Mouse (Mus musculus): ENCODE results near the gene Olfr97.
"Not testable (repeated sequence)": the region's sequence is repeated elsewhere in the genome, so short reads cannot be mapped to it uniquely, and the experiment has no call there.

Olfr97 gene

DNA sequence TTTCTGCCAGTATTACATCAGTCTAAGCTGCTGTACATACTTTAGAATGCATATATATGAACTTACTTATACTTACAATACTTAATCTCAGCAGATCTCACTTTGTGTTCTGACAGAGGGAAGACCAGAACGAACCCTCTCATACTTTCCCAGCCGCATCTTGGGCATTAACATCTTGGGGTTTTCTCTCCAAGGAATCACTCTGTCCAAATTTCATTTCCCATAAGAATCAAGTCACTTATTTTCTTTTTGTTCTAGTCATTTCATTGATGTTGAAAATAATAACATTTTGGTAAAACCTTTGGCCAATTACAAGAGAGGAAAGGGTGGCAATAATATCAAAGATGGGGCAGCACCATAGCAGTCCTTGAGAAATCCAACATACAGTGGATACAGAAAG is at the start of gene Olfr97:
TSS of gene Olfr97 (minus strand) at position 101 of the 400 bp plus-strand sequence.
- DNase-seq (ENCODE audit: low spot score in 2 of 2): not testable (repeated sequence)

- no peak for DNase-seq (ENCODE audit: low spot score in 2 of 2)
Observed at GRCm38 (mm10) chr17:37283360-37283759, 46.2 kb upstream of the Olfr97 start, which contains the start of gene Olfr99. Gene Olfr99 (minus strand): TSS chr17:37283460.

GRCm38 (mm10) chr17:37280331-37280730 is 43.2 kb upstream of the Olfr97 start:
- DNase-seq (ENCODE audit: low spot score in 2 of 2): no peak

DNA sequence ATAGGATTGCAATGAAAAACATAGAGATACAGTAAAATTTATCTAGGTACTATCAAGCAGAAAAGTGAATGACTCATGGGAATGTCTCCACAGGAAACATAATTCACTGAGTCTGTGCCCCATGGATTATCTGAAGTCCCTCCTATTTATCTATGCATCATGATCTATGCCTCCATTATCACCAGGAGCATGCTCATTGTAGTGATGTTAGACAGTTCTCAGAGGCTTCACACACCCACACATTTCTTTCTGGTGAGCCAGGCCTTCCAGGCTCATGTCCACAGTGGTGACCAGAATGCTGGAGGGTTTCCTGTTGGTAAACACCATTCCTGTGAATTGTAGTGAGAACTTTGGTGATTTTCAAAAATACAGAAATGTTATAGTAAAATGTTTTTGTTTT is 39.4 kb upstream of the Olfr97 start:
- DNase-seq (ENCODE audit: low spot score in 2 of 2): no peak

DNA sequence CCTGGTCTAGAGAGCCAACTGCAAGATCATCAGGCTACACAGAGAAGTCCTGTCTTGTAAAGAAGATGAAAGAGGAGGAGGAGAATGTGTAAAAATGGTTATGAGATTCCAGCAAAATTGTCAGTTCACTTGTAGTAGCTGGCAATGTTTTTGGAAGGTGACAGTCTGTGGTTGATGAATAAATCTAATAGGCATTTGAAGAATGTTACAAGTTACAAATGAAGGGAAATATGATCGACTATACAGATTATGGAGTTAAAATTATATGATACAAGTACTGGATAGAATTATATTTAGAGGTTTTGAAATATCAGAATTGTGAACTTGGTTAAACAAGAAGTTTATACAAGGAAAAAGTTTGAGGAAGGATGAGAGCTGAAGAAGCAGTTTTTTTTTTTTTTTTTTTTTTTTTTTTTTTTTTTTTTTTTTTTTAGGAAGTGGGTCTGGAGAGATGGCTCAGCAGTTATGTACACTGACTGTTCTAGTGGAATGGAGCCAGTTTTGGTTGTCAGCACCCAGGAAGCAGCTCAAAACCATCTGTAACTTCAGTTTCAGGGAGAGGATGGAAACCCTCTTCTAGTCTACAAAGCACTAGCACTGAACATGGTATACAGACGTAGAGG is 38.6 kb upstream of the Olfr97 start:
- no peak for DNase-seq (ENCODE audit: low spot score in 2 of 2)

DNA sequence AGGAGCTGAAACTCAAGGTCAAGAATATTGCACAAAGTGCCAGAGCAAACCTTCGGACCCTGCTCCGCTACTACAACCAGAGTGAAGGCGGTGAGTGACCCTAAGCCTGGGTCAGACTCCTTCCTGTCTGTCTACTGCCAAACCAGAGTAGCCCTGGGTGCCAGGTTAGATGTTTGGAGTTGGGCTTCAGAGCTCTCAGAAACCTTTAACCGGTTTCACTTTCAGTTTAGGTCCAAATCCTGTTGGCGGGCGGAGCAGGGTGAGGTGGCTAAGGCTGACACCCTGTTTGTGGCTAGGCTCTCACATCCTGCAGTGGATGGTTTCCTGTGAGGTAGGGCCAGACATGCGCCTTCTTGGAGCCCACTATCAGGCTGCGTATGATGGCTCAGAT is 33.6 kb upstream of the Olfr97 start:
- peak; percentile 32 to 37 for DNase-seq (ENCODE audit: low spot score in 2 of 2)

- peak; percentile 83 to 93 for DNase-seq (ENCODE audit: low spot score in 2 of 2)
Observed at GRCm38 (mm10) chr17:37270058-37270701, 33.0 kb upstream of the Olfr97 start, which contains the start of gene H2-M3. Gene H2-M3 (plus strand): TSS chr17:37270220.

GRCm38 (mm10) chr17:37263626-37264025 is 26.5 kb upstream of the Olfr97 start, which contains the start of gene Olfr98:
Gene Olfr98 (minus strand): TSS chr17:37263749.
- no peak for DNase-seq (ENCODE audit: low spot score in 2 of 2)

GRCm38 (mm10) chr17:37250544-37250943 is 13.4 kb upstream of the Olfr97 start:
- peak in 1 of 2 experiments; percentile 9 for DNase-seq (ENCODE audit: low spot score in 2 of 2)

- no peak for DNase-seq (ENCODE audit: low spot score in 2 of 2)
Observed at GRCm38 (mm10) chr17:37249460-37249859, 12.3 kb upstream of the Olfr97 start.

- DNase-seq (ENCODE audit: low spot score in 2 of 2): peak; percentile 1 to 6
Observed at GRCm38 (mm10) chr17:37246715-37247114, 9.6 kb upstream of the Olfr97 start.

DNA sequence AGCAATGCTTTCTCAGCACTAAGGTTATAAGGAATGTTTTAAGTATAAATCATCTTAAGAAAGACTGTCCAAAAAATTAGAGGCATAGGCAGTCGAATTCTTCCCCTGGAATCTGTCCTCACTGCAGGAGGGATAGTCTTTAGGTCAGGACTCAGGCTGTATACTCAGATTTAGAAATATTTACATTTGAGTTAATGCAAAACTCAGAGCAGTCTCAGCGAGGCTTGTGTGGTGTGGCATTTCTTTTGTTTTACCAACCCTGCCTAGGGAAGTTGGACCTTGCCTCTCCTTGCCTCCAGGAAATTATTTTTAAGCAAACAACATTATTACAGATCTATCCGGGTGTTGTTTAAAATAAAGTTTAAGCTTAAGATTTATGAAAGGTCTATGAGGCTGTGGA is 5.1 kb upstream of the Olfr97 start:
- no peak for DNase-seq (ENCODE audit: low spot score in 2 of 2)

- no peak for DNase-seq (ENCODE audit: low spot score in 2 of 2)
Observed at GRCm38 (mm10) chr17:37221879-37222278, 15.3 kb downstream of the Olfr97 start.

GRCm38 (mm10) chr17:37219846-37220245 is 17.3 kb downstream of the Olfr97 start, which contains the start of gene Olfr96:
Gene Olfr96 (plus strand): TSS chr17:37220146.
- DNase-seq (ENCODE audit: low spot score in 2 of 2): no peak

DNA sequence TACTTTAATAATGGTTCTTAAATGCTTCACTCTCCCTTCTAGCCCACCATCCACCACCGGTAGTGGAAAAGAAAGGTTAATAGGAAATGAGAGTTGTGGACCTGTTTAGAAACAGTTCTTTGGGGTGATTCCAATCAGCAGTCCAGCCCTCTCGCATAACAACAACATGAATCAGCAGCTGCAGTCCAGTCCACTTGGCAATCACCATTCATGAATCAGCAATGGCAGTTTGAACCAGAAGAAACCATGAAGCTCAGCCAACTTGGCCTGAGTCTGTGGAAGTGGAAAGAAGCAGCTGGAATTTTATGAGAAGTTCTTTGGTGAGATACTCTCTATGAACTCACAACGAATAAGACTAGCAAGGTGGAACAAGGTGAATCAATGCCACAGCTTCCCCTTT is 18.6 kb downstream of the Olfr97 start:
- peak in 1 of 2 experiments; percentile 28 for DNase-seq (ENCODE audit: low spot score in 2 of 2)

DNA sequence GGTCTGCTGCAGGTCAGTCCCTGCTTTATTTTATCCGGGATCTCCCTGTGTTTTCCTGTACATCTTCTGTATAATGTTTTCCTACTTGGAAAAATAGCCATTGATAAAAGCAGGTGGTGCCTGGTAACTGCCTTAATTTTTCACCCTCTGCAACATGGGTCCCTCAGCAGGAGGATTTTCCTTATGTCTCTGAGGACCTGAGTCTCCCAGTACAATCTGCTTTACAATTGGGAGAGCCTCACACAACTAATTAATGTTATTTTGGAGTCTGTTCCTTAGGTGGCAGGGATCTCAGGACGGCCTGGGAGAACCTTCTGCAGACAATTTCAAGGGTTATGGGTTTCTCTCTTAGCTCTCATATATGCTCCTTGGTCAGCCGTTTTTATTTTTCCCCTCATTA is 24.1 kb downstream of the Olfr97 start, which contains the start of gene Olfr95:
TSS of gene Olfr95 (minus strand) at position 101 of the 400 bp plus-strand sequence.
- DNase-seq (ENCODE audit: low spot score in 2 of 2): no peak

DNA sequence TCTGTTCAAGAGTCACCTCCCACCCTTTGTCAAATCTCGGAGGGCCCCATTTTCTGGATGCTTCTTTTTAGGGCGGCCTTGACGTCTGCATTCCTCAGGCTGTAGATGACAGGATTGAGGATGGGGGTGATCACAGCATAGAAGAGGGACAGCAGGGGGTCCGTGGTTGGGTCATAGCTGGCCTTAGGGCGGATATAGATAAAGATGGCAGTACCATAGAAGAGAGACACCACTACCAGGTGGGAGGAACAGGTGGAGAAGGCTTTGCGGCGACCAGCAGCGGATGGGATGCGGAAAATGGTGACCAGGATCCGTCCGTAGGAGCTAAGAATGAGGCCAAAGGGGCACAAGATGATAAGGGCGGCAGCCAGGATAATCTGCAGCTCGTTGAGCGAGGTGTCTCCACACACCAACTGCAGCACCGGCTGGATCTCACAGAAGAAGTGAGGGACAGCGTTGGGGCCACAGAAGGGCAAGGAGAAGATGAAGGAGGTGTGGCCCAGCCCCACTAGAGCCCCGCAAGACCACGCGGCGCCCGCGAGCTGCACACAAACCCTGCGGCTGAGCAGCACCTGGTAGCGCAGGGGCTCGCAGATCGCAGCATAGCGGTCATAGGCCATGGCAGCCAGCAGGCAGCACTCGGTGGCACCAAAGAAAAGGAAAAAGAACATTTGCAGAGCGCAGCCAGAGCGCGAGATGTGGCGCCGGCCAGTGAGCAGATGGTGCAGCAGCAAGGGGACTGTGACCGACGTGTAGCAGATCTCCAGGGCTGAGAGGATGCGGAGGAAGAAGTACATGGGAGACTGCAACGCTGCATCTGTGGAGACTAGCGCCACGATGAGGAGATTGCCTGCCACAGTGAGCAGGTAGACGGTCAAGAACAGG is 26.0 kb downstream of the Olfr97 start:
- no peak for DNase-seq (ENCODE audit: low spot score in 2 of 2)

DNA sequence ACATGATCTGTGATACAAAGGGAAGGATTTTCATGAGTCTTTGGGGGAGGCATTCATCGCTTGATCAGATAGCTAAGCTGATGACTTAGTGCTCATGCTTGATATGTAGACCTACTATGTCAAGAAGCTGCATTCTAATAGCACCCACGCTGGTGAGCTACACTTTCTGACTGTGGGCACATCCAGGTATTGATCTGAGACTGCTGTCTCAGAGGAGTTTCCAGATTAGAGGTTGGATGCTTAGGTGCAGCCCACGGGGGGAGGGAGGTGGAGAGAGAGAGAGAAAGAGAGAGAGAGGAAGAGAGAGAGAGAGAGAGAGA is 33.3 kb downstream of the Olfr97 start:
- no peak for DNase-seq (ENCODE audit: low spot score in 2 of 2)

DNA sequence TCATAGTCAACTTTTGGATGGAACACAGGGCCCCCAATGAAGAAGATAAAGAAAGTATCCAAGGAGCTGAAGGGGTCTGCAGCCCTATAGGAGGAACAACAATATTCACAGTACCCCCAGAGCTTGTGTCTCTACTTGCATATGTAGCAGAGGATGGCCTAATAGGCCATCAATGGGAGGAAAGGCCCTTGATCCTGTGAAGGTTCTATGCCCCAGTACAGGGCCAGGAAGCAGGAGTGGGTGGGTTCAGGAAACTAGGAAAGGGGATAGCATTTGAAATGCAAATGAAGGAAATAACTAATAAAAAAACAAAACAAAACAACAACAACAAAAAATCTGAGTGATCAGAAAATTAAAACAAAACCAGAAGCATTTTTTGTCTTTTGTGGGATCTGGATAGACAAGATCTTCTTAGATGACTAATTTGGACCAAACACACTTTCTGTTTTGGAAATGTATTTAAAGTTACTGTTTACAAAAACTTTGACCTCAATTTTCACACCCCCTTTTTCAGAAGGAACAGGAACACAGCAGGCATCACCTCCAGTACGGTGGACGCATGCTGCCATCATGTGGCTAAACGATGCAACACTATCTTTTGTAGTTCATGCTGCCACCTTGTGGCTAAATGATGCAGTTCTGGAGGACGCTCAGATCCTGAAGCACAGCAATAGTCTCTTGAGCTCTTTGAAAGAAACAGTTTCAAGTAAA is 33.8 kb downstream of the Olfr97 start:
- DNase-seq (ENCODE audit: low spot score in 2 of 2): peak; percentile 61 to 64

DNA sequence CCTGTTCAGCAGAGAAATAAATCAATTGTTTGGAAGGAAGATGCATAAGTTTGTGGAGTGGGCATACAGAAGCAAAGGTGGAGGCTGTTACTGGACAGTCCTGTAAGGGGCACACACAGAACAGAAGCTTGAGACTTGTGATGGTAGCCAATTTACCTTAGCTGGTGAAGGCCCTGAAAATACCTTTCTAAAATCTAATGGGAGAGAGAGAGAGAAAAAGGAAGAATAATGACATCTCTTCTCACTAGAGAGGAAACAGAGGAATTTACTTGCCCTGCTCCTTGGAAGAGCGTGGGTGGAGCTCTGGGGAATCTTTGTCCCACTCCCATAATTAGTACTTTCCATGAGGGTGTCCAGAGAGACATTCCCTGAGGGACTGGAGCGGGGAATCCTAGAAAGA is 36.2 kb downstream of the Olfr97 start, which contains the start of gene Olfr94:
TSS of gene Olfr94 (minus strand) at position 101 of the 400 bp plus-strand sequence.
- DNase-seq (ENCODE audit: low spot score in 2 of 2): no peak
